Mouse (Mus musculus) kidney, postnatal 0 days (tissue): ENCODE measurements around the gene Kdm4d. TPM values are rescaled to one million over a fixed set of nuclear protein-coding genes. Genes with fewer than 3 reads are reported as not detected.
A peak's percentile ranks its signal among the peaks of the same experiment; 100 is the strongest.
"Not testable (repeated sequence)": the region's sequence is repeated elsewhere in the genome, so short reads cannot be mapped to it uniquely, and the experiment has no call there.

Experiments
- ATAC-seq: fragments of 200-750 bp; cut with Nextera tagmentation; replicated peaks from 2 replicates; pipeline ENCODE4 v1.8.0; 2017; ENCODE audit warnings: low read depth, moderate number of reproducible peaks, moderate TSS enrichment, moderate library complexity; ENCODE audit not compliant: low FRiP score
- DNase-seq: peaks from one replicate; pipeline ENCODE4 v3.0.0-alpha.2; 2016; ENCODE audit warnings: low spot score
- H3K27ac ChIP-seq: fragments of 300-500 bp; sonication (generic); 2 replicates; pipeline ENCODE4 v1.5.1; 2014; ENCODE audit warnings: mild to moderate bottlenecking
- H3K27me3 ChIP-seq: fragments of 300-500 bp; sonication (generic); 2 replicates; pipeline ENCODE4 v1.6.1; 2014; ENCODE audit warnings: low read length, mixed read lengths; ENCODE audit not compliant: insufficient read depth
- H3K36me3 ChIP-seq: fragments of 300-500 bp; sonication (generic); 2 replicates; pipeline ENCODE4 v1.6.1; 2014; ENCODE audit warnings: low read length, mixed read lengths; ENCODE audit not compliant: insufficient read depth
- H3K4me1 ChIP-seq: fragments of 300-500 bp; sonication (generic); replicated peaks from 2 replicates; pipeline ENCODE4 v1.6.1; 2014; ENCODE audit warnings: antibody characterized with exemption, low read length, mixed read lengths; ENCODE audit not compliant: insufficient read depth
- H3K4me2 ChIP-seq: fragments of 300-500 bp; sonication (generic); 2 replicates; pipeline ENCODE4 v1.6.1; 2014; ENCODE audit warnings: mild to moderate bottlenecking, low read length, moderate library complexity, mixed read lengths
- H3K4me3 ChIP-seq: fragments of 300-500 bp; sonication (generic); replicated peaks from 2 replicates; pipeline ENCODE4 v1.5.1; 2014; ENCODE audit warnings: low read depth, low read length
- H3K9ac ChIP-seq: fragments of 300-500 bp; sonication (generic); 2 replicates; pipeline ENCODE4 v1.6.1; 2014; ENCODE audit warnings: low read depth, low read length
- H3K9me3 ChIP-seq: fragments of 300-500 bp; sonication (generic); replicated peaks from 2 replicates; pipeline ENCODE4 v1.6.1; 2016; ENCODE audit warnings: low read length, inconsistent platforms, mixed read lengths
- CTCF ChIP-seq: IDR thresholded peaks from 2 replicates; pipeline ENCODE4 v1.5.1; 2016; ENCODE audit warnings: antibody characterized with exemption, low read depth, mild to moderate bottlenecking, moderate library complexity
- WGBS: fragments of 180-500 bp; shearing (Covaris S2); extraction: QIAGEN DNeasy Blood & Tissue Kit; methylation state at CpG from one replicate; pipeline ENCODE4 v1.1.7; 2014; 5-methylcytosine and 5-hydroxymethylcytosine counted together
- polyA plus RNA-seq: library from polyadenylated mRNA; unstranded; fragments of >200 nt; fragmentation: Nextera tagmentation; extraction: Ambion mirVana; gene quantifications from 2 replicates; pipeline ENCODE4 v1.2.1, GENCODE M21; 2015

Kdm4d gene
- polyA plus RNA-seq, 1 experiment from 2014 or later = 0.18 TPM

- no peaks in the 10 kb centered on the region for H3K36me3 ChIP-seq
- no peaks in the 10 kb centered on the region for H3K4me1 ChIP-seq
- no peaks in the 10 kb centered on the region for H3K27me3 ChIP-seq
- ATAC-seq (no peak), DNase-seq (no peak)
- 66% methylated on average over 3 of the region's 3 CpGs for WGBS
- H3K9me3 ChIP-seq = no peaks in the 10 kb centered on the region
- H3K27ac ChIP-seq = no peak overlapping the region
- no peak overlapping the region for H3K4me3 ChIP-seq
- TF ChIP-seq CTCF = no peak
- H3K4me2 ChIP-seq = no peak overlapping the region
- no peak overlapping the region for H3K9ac ChIP-seq
Observed at GRCm38 (mm10) chr9:14518105-14518504, 17.8 kb upstream of the Kdm4d start.

DNA sequence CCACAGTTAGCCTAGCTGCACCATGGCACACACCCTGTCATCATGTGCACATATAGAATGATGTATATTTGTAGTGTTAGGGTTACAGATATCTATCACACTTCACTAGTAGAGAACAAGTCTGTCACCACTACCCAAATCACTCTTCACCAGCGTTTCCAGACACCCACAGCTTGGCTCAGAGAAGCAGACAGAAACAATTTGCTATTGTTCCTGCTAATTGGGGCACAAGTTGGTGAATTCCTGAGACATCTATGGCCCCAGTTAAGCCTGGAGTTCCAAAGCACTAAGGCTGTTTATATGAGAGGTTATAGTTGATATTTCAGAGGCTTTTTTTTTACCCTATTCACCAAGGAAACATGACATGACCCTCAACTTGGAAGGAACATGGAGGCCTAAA, 17.0 kb upstream of the Kdm4d start:
- Histone ChIP-seq H3K27me3 (no peaks in the 10 kb centered on the region), H3K27ac (no peak overlapping the region), H3K9me3 (no peaks in the 10 kb centered on the region), H3K36me3 (no peaks in the 10 kb centered on the region), H3K4me2 (no peak overlapping the region), H3K9ac (no peak overlapping the region), H3K4me3 (no peak overlapping the region), H3K4me1 (no peaks in the 10 kb centered on the region)
- ATAC-seq (no peak), DNase-seq (no peak)
- TF ChIP-seq CTCF = no peak
- WGBS = 63% methylated on average over 1 of the region's 1 CpGs

DNA sequence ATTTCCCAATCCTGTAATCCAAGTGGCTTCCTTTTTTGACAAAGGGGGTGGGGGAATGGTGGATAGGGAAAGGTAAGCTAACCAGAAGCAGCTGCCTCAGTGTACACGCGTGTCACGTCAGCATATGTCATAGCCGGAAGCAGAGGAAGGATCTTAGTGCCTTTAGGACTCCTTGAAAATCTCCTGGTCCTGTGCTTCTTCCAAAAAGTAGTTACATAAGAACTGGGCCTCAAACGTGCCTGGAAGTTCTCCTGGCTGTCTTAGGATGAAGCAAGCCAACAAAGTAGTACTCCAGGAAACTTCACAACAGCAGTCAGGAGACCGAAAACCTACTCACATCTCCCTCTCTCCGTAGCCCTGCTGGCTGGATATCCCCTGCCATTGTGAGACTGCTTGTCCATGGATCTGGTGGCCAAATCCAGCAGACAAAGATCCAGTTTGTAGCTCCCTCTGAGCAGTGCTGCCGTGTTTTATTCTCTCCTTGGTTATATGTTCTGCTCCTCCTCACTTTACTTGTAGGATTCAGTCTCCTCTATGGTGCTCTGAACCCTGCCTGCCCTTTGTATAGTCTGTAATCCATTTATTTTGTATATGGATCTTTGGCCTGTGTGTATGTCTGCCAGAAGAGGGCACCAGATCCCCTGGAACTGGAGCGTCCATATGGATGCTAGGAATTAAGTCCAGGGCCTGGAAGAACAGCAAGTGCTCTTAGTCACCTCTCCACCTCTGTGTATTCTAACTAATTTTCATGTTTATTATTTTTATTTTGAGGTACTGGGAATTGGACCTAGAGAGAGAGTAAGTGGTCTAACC, 12.6 kb upstream of the Kdm4d start:
- H3K4me3 ChIP-seq = no peak overlapping the region
- peaks cover 26% of the 10 kb centered on the region for H3K36me3 ChIP-seq
- DNase-seq (peak; percentile 76), ATAC-seq (0 out of 2 replicates have a peak, but pooled peaks have one; percentile 52)
- H3K27ac ChIP-seq = no peak overlapping the region
- H3K9me3 ChIP-seq = no peaks in the 10 kb centered on the region
- H3K4me1 ChIP-seq = no peaks in the 10 kb centered on the region
- 79% methylated on average over 9 of the region's 9 CpGs for WGBS
- H3K9ac ChIP-seq = no peak overlapping the region
- H3K4me2 ChIP-seq = no peak overlapping the region
- TF ChIP-seq CTCF = peak; percentile 87
- no peaks in the 10 kb centered on the region for H3K27me3 ChIP-seq

DNA sequence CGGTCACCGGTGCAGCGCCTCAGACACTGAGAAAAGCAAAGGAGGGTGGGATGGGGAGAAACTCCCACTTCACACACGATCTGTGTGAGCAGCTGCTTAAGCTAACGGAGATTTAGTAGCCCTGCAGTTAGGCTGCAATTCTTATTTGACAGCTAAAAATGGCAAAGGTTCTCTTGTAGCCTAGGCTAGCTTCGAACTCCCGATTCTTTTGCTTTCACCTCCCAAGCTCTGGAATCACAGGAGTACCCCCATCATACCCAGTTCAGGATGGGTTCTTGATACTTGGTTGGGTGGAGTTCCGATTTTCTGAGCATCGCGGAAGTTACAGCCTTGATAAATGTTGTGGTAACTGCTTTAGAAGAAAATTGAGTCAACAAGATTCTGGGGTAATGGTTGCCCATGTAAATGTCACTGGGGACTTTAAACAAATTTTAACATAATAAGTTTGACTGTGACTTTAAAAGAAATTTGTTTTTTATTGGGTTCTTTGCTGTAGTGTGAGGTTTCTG, 688 bp upstream of the Kdm4d start:
- peak overlapping the region; percentile 81 for H3K27ac ChIP-seq
- no peak for ATAC-seq
- 3% methylated on average over 10 of the region's 10 CpGs for WGBS
- no peak for DNase-seq
- peak overlapping the region; percentile 74 for H3K4me3 ChIP-seq
- no peaks in the 10 kb centered on the region for H3K9me3 ChIP-seq
- H3K27me3 ChIP-seq = no peaks in the 10 kb centered on the region
- H3K4me2 ChIP-seq = peak overlapping the region; percentile 57
- peaks cover 29% of the 10 kb centered on the region for H3K36me3 ChIP-seq
- no peak for TF ChIP-seq CTCF
- peak overlapping the region; percentile 86 for H3K9ac ChIP-seq
- H3K4me1 ChIP-seq = 0 out of 2 replicates have a peak, but pooled peaks cover 3% of the 10 kb centered on the region

DNA sequence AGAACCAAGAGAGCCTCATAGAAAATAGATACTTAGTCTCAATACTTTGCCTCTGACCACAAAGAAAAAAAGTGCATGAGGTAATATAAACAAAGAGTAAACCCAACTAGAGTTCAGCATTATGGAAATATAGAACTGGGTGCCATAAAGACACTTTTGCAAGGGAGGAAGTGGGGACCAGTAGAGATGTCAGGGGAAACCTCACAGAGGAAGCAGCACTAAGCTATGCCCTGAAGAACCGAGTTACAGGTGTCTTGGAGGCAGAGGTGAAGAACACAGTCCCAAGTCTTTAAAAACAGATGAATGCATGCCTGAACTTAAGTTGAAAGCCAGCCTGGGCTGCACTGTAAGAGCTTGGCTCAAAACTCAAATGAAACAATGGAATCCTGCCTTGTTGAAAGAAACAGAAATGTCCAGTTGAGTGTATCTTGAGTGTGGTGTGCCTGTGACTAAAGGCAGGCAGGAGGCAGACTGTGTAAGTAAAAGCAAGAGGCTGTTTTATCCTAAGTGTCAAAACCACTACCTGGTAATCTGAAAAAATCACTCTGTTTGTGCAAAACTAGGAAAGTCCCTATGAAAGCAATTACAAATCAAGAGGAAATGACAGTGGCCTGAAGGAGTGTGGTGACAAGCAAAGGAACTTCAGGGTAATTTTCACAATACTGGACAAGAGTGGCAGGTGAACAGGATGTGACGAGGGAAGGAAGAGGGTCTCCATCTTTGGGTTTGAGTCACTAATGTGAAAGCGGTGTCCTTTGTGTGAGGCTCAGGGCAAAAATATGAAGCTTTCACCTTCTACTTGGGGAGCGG, 1.2 kb downstream of the Kdm4d start:
- 83% methylated on average over 4 of the region's 4 CpGs for WGBS
- Histone ChIP-seq H3K4me1 (0 out of 2 replicates have a peak, but pooled peaks cover 3% of the 10 kb centered on the region), H3K9me3 (no peaks in the 10 kb centered on the region), H3K9ac (no peak overlapping the region), H3K4me3 (no peak overlapping the region), H3K27ac (no peak overlapping the region), H3K36me3 (peaks cover 16% of the 10 kb centered on the region; the same call in 1 of the 2 replicates), H3K4me2 (peak overlapping the region; percentile 58), H3K27me3 (no peaks in the 10 kb centered on the region)
- TF ChIP-seq CTCF = no peak
- ATAC-seq (no peak), DNase-seq (no peak)

DNA sequence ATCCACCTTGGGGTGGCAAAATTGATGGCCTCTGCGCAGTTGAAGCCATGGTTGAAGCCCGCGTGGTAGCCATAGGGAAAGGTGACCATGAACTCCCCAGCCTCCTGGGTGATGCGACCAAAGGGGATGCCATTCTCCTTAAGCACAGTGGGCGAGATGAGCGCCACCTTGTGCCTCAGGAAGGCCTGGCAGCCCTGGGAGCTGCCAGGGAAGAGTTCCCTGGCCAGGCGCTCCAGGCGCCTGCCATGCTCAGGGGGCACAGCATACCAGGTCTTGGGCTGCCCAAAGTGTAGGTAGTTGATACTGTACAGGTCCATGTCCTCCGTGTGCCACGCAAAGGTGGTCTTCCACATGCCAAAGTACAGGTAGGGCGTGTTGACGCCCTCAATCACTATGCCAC, 36.6 kb downstream of the Kdm4d start:
- H3K4me2 ChIP-seq, H3K4me1 ChIP-seq, H3K4me3 ChIP-seq, DNase-seq, H3K9me3 ChIP-seq, H3K27ac ChIP-seq, H3K36me3 ChIP-seq, H3K27me3 ChIP-seq, H3K9ac ChIP-seq, ATAC-seq: not testable (repeated sequence)
- 76% methylated on average over 12 of the region's 12 CpGs for WGBS

- not testable (repeated sequence) for H3K4me2 ChIP-seq, H3K9ac ChIP-seq, ATAC-seq, H3K36me3 ChIP-seq, H3K9me3 ChIP-seq, DNase-seq, H3K4me1 ChIP-seq, H3K27ac ChIP-seq, H3K4me3 ChIP-seq, H3K27me3 ChIP-seq
- 100% methylated on average over 1 of the region's 1 CpGs for WGBS
Observed at GRCm38 (mm10) chr9:14462536-14462935, 37.7 kb downstream of the Kdm4d start.
